Mouse (Mus musculus) MEL (cell line): Measurements from ENCODE around the gene Serf2. TPM values are rescaled to one million over a fixed set of nuclear protein-coding genes. Genes with fewer than 3 reads are reported as not detected.

Experiments
- DNase-seq: peaks from one replicate; pipeline ENCODE4 v3.0.0; 2011; ENCODE audit warnings: low read depth, low spot score
- H3K27ac ChIP-seq: 2 replicates; pipeline ENCODE4 v1.5.1; 2012; ENCODE audit warnings: low read depth, mild to moderate bottlenecking, control low read depth, low read length, moderate library complexity; ENCODE audit not compliant: control insufficient read depth
- H3K27me3 ChIP-seq, 2 experiments: fragments of 150-350 bp in 1 of 2; sonication (generic) in 1 of 2; 2 replicates each; pipeline ENCODE4 v1.6.1; 2012; ENCODE audit warnings: low read length in 2 of 2, mild to moderate bottlenecking in 2 of 2, improper control_type of control experiment in 1 of 2, moderate library complexity in 1 of 2; ENCODE audit not compliant: insufficient read depth in 2 of 2, control insufficient read depth in 1 of 2
- H3K36me3 ChIP-seq, 2 experiments: 2 replicates each; pipeline ENCODE4 v1.6.1; 2012 to 2014; ENCODE audit warnings: low read length in 2 of 2, improper control_type of control experiment in 1 of 2, inconsistent platforms in 1 of 2, mild to moderate bottlenecking in 1 of 2; ENCODE audit not compliant: insufficient read depth in 2 of 2, control insufficient read depth in 1 of 2
- H3K4me1 ChIP-seq, 2 experiments: fragments of 150-350 bp in 1 of 2; sonication (generic) in 1 of 2; 2 replicates each; pipeline ENCODE4 v1.6.1; 2012; ENCODE audit warnings: low read length in 2 of 2, improper control_type of control experiment in 1 of 2, mild to moderate bottlenecking in 1 of 2; ENCODE audit not compliant: insufficient read depth in 2 of 2, control insufficient read depth in 1 of 2
- H3K4me3 ChIP-seq, 2 experiments: fragments of 150-350 bp in 1 of 2; sonication (generic) in 1 of 2; 2 replicates each; pipeline ENCODE4 v1.5.1; 2012; ENCODE audit warnings: low read depth in 2 of 2, low read length in 2 of 2, mild to moderate bottlenecking in 2 of 2, moderate library complexity in 2 of 2, control low read depth in 1 of 2, improper control_type of control experiment in 1 of 2; ENCODE audit not compliant: control insufficient read depth in 1 of 2, insufficient read depth in 1 of 2
- H3K79me2 ChIP-seq: 2 replicates; pipeline ENCODE4 v1.6.1; 2012; ENCODE audit warnings: mild to moderate bottlenecking, low read length, moderate library complexity; ENCODE audit not compliant: control insufficient read depth, poor library complexity, insufficient read depth
- H3K9ac ChIP-seq: 2 replicates; pipeline ENCODE4 v1.6.1; 2012; ENCODE audit warnings: low read depth, mild to moderate bottlenecking, control low read depth, low read length, moderate library complexity; ENCODE audit not compliant: control insufficient read depth, poor library complexity, severe bottlenecking
- H3K9me3 ChIP-seq: fragments of 150-350 bp; sonication (generic); replicated peaks from 2 replicates; pipeline ENCODE4 v1.6.1; 2012; ENCODE audit warnings: mild to moderate bottlenecking, low read length, improper control_type of control experiment, moderate library complexity; ENCODE audit not compliant: insufficient read depth
- CTCF ChIP-seq, 3 experiments: IDR thresholded peaks in 2 of 3; conservative IDR thresholded peaks in 1 of 3; 2 replicates each; pipeline ENCODE4 v1.5.1; 2011 to 2012; ENCODE audit warnings: low read length in 3 of 3, low read depth in 2 of 3, mild to moderate bottlenecking in 2 of 3, improper control_type of control experiment in 1 of 3, inconsistent platforms in 1 of 3, mixed read lengths in 1 of 3, moderate library complexity in 1 of 3; ENCODE audit not compliant: control insufficient read depth in 1 of 3, insufficient read depth in 1 of 3, poor library complexity in 1 of 3, severe bottlenecking in 1 of 3
- E2F4 ChIP-seq: IDR thresholded peaks from 2 replicates; pipeline ENCODE4 v1.6.1; 2011; ENCODE audit warnings: low read depth, low read length, improper control_type of control experiment, borderline replicate concordance
- EP300 ChIP-seq, 2 experiments: IDR thresholded peaks; 2 replicates each; pipeline ENCODE4 v1.6.1; 2011; ENCODE audit warnings: improper control_type of control experiment in 2 of 2, low read length in 2 of 2, low read depth in 1 of 2, mild to moderate bottlenecking in 1 of 2
- JUND ChIP-seq: IDR thresholded peaks from 2 replicates; pipeline ENCODE4 v1.6.1; 2011; ENCODE audit warnings: low read depth, mild to moderate bottlenecking, improper control_type of control experiment, low read length
- KAT2A ChIP-seq: conservative IDR thresholded peaks from 2 replicates; pipeline ENCODE4 v1.6.1; 2012; ENCODE audit warnings: low read depth, low read length, improper control_type of control experiment, inconsistent platforms
- MYB ChIP-seq: IDR thresholded peaks from 2 replicates; pipeline ENCODE4 v1.6.1; 2011; ENCODE audit warnings: mild to moderate bottlenecking, low read depth, low read length, improper control_type of control experiment
- MYC ChIP-seq: IDR thresholded peaks from 2 replicates; pipeline ENCODE4 v1.6.1; 2011; ENCODE audit warnings: low read depth, mild to moderate bottlenecking, low read length, improper control_type of control experiment, moderate library complexity
- NELFE ChIP-seq: IDR thresholded peaks from 2 replicates; pipeline ENCODE4 v1.6.1; 2011; ENCODE audit warnings: low read depth, low read length, improper control_type of control experiment
- POLR2A ChIP-seq, 2 experiments: IDR thresholded peaks; 2 replicates each; pipeline ENCODE4 v1.6.1; 2011 to 2012; ENCODE audit warnings: low read length in 2 of 2, mild to moderate bottlenecking in 2 of 2, control low read depth in 1 of 2, improper control_type of control experiment in 1 of 2, low read depth in 1 of 2, moderate library complexity in 1 of 2; ENCODE audit not compliant: control insufficient read depth in 1 of 2, insufficient read depth in 1 of 2, poor library complexity in 1 of 2
- POLR2AphosphoS2 ChIP-seq: IDR thresholded peaks from 2 replicates; pipeline ENCODE4 v1.6.1; 2011; ENCODE audit warnings: low read length, improper control_type of control experiment
- RAD21 ChIP-seq: IDR thresholded peaks from 2 replicates; pipeline ENCODE4 v1.6.1; 2011; ENCODE audit warnings: mild to moderate bottlenecking, low read depth, low read length, improper control_type of control experiment
- SMC3 ChIP-seq: IDR thresholded peaks from 2 replicates; pipeline ENCODE4 v1.6.1; 2011; ENCODE audit warnings: low read depth, low read length, improper control_type of control experiment
- TAL1 ChIP-seq: IDR thresholded peaks from 2 replicates; pipeline ENCODE4 v1.6.1; 2012; ENCODE audit warnings: mild to moderate bottlenecking, inconsistent platforms, low read length, moderate library complexity, mixed read lengths
- USF1 ChIP-seq: IDR thresholded peaks from 2 replicates; pipeline ENCODE4 v1.6.1; 2014; ENCODE audit warnings: low read depth, mild to moderate bottlenecking, inconsistent platforms, low read length, improper control_type of control experiment, moderate library complexity
- USF2 ChIP-seq, 2 experiments: IDR thresholded peaks; 2 replicates each; pipeline ENCODE4 v1.6.1; 2011 to 2012; ENCODE audit warnings: improper control_type of control experiment in 2 of 2, low read length in 2 of 2, borderline replicate concordance in 1 of 2, inconsistent platforms in 1 of 2, low read depth in 1 of 2, mild to moderate bottlenecking in 1 of 2; ENCODE audit not compliant: insufficient read depth in 1 of 2
- ZC3H11A ChIP-seq: IDR thresholded peaks from 2 replicates; pipeline ENCODE4 v1.6.1; 2012; ENCODE audit warnings: low read depth, mild to moderate bottlenecking, inconsistent platforms, low read length, improper control_type of control experiment
- ZKSCAN1 ChIP-seq: IDR thresholded peaks from 2 replicates; pipeline ENCODE4 v1.6.1; 2012; ENCODE audit warnings: low read depth, mild to moderate bottlenecking, inconsistent platforms, low read length, improper control_type of control experiment, moderate library complexity
- ZMIZ1 ChIP-seq: IDR thresholded peaks from 2 replicates; pipeline ENCODE4 v1.6.1; 2012; ENCODE audit warnings: low read depth, mild to moderate bottlenecking, inconsistent platforms, low read length, improper control_type of control experiment, moderate library complexity
- ZNF384 ChIP-seq: IDR thresholded peaks from 2 replicates; pipeline ENCODE4 v1.6.1; 2012; ENCODE audit warnings: low read depth, mild to moderate bottlenecking, inconsistent platforms, low read length, improper control_type of control experiment
- polyA plus RNA-seq, 2 experiments: library from polyadenylated mRNA; stranded (reverse) in 1 of 2; unstranded in 1 of 2; fragments of >175 nt in 1 of 2; fragments of >200 nt in 1 of 2; gene quantifications; 2 replicates each; pipeline versions ENCODE4 v1.2.1 to v1.2.4; 2012; ENCODE audit warnings: low replicate concordance in 2 of 2, low read depth in 1 of 2; ENCODE audit not compliant: insufficient read length in 2 of 2, insufficient read depth in 1 of 2, missing spikeins in 1 of 2
- total RNA-seq: library from RNA; depleted of rRNA; stranded (reverse); fragments of 300-350 nt; gene quantifications from 2 replicates; pipeline ENCODE4 v1.2.3, GENCODE M21; 2012

Serf2 gene
- total and polyA plus RNA-seq, 3 experiments = 352 to 469 TPM; not detected in 1

DNA sequence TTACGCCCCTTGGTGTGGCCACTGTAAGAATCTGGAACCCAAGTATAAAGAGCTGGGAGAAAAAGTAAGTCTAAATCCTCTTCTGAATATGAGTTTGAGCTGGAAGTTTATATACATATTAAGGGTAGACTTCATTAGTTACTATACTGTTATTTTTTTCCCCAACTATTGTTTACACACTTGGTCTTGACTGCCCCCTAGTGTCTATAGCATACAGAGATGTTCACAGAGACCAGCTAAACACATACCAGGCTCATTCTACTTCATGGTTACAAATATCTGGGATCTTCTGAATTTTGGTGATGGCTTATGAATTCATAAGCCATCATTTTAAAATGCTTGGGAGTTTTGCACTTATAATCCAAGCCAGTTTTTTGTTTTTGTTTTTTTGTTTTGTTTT, 14.1 kb upstream of the Serf2 start:
- Histone ChIP-seq H3K27me3 (no peaks in the 10 kb centered on the region), H3K36me3 (peaks cover 2 to 34% of the 10 kb centered on the region in 2 experiments; a peak in 3 of 4 replicates)

DNA sequence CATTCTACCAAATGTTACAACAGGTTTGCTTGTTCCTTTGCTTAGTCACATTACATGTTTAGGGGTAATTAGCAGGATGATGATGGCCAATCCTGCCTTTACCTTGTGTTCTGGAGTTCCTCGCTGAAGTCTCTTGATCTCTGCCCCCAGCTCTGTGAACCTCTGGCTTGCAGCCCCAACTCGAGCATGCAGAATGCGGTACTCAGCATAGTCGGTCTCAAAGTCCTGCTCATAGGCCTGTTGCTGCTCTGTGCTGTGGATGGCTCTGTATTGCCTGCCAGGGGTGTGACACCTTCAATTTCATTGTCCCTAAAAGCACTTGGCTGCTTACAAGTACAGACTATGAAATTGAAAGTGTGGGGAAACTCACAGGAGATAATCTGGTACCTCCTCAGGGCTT, 9.2 kb upstream of the Serf2 start:
- Histone ChIP-seq H3K36me3 (peaks cover 0 to 11% of the 10 kb centered on the region in 2 experiments; a peak in 2 of 4 replicates), H3K79me2 (no peaks in the 10 kb centered on the region), H3K4me1 (peaks cover 0 to 6% of the 10 kb centered on the region in 2 experiments; a peak in 1 of 4 replicates), H3K9me3 (no peaks in the 10 kb centered on the region), H3K9ac (no peak overlapping the region)
- DNase-seq = no peak
- TF ChIP-seq TAL1 (no peak), NELFE (no peak), EP300 (IDR thresholded peaks at IDR 0.05; ENCODE audit: low read depth in 1 of 2, low read length in 2 of 2) (no peak), E2F4 (no peak), JUND (no peak), USF1 (no peak), MYB (no peak), ZMIZ1 (no peak), KAT2A (no peak)
- TF ChIP-seq, all 39 proteins: peak for 0
- Histone ChIP-seq H3K27ac (no peak overlapping the region), H3K4me3 (no peak overlapping the region), H3K27me3 (no peaks in the 10 kb centered on the region)

More for the DNA sequence above, 14.1 kb upstream of the Serf2 start:
- TF ChIP-seq ZKSCAN1 = no peak
- TF ChIP-seq RAD21 = peak; percentile 33
- no peak; the same call in 1 of the 2 replicates for TF ChIP-seq ZC3H11A
- TF ChIP-seq MYB = no peak
- TF ChIP-seq POLR2A (IDR thresholded peaks at IDR 0.05; ENCODE audit: control insufficient read depth in 1 of 2, insufficient read depth in 1 of 2, low read depth in 1 of 2, low read length in 2 of 2, poor library complexity in 1 of 2) = no peak
- TF ChIP-seq ZNF384 = peak; percentile 67
- TF ChIP-seq CTCF (IDR thresholded peaks at IDR 0.05 in 2 of 3, conservative IDR thresholded peaks at IDR 0.05 in 1 of 3; ENCODE audit: control insufficient read depth in 1 of 3, insufficient read depth in 1 of 3, low read depth in 2 of 3, low read length in 3 of 3, poor library complexity in 1 of 3, severe bottlenecking in 1 of 3) = peak in 2 of 3 experiments; percentile 44 to 65; a peak in 3 of 6 replicates
- TF ChIP-seq SMC3 = peak; percentile 40
- TF ChIP-seq MYC = peak; percentile 44; the same call in 1 of the 2 replicates
- no peak for TF ChIP-seq POLR2AphosphoS2
- no peak for TF ChIP-seq USF2 (IDR thresholded peaks at IDR 0.05; ENCODE audit: borderline replicate concordance in 1 of 2, insufficient read depth in 1 of 2, low read depth in 1 of 2, low read length in 2 of 2)
- no peak for TF ChIP-seq E2F4
- Histone ChIP-seq H3K4me3 (no peak overlapping the region), H3K9ac (no peak overlapping the region), H3K9me3 (no peaks in the 10 kb centered on the region), H3K4me1 (no peaks in the 10 kb centered on the region), H3K79me2 (no peaks in the 10 kb centered on the region), H3K27ac (no peak overlapping the region)
- peak; percentile 69 for DNase-seq
